Mouse (Mus musculus) heart, embryonic 13.5 days (tissue): ENCODE data around the gene Mri1. TPM values are rescaled to one million over a fixed set of nuclear protein-coding genes. Genes with fewer than 3 reads are reported as not detected.

ENCODE experiments used
- ATAC-seq: fragments of 200-750 bp; cut with Nextera tagmentation; 2 replicates; pipeline ENCODE4 v1.8.0; 2017; ENCODE audit warnings: moderate TSS enrichment; ENCODE audit not compliant: insufficient number of reproducible peaks, low FRiP score, low TSS enrichment; ENCODE audit errors: extremely low read depth
- H3K27ac ChIP-seq: fragments of 300-500 bp; sonication (generic); replicated peaks from 2 replicates; pipeline ENCODE4 v1.5.1; 2015; ENCODE audit warnings: moderate library complexity, mild to moderate bottlenecking, inconsistent platforms
- H3K27me3 ChIP-seq: fragments of 300-500 bp; sonication (generic); replicated peaks from 2 replicates; pipeline ENCODE4 v1.6.1; 2015; ENCODE audit warnings: mild to moderate bottlenecking, inconsistent platforms
- H3K36me3 ChIP-seq: fragments of 300-500 bp; sonication (generic); 2 replicates; pipeline ENCODE4 v1.6.1; 2015; ENCODE audit warnings: mild to moderate bottlenecking, inconsistent platforms
- H3K4me1 ChIP-seq: fragments of 300-500 bp; sonication (generic); 2 replicates; pipeline ENCODE4 v1.6.1; 2015; ENCODE audit warnings: inconsistent platforms
- H3K4me2 ChIP-seq: fragments of 300-500 bp; sonication (generic); 2 replicates; pipeline ENCODE4 v1.6.1; 2015; ENCODE audit warnings: inconsistent platforms, mild to moderate bottlenecking, moderate library complexity
- H3K4me3 ChIP-seq: fragments of 300-500 bp; sonication (generic); 2 replicates; pipeline ENCODE4 v1.5.1; 2015; ENCODE audit warnings: moderate library complexity, mild to moderate bottlenecking, inconsistent platforms
- H3K9ac ChIP-seq: fragments of 300-500 bp; sonication (generic); 2 replicates; pipeline ENCODE4 v1.6.1; 2015; ENCODE audit warnings: inconsistent platforms, mild to moderate bottlenecking, moderate library complexity
- H3K9me3 ChIP-seq: fragments of 300-500 bp; sonication (generic); 2 replicates; pipeline ENCODE4 v1.6.1; 2016; ENCODE audit warnings: inconsistent platforms
- WGBS: fragments of 180-500 bp; shearing (Covaris S2); methylation state at CpG from one replicate; pipeline ENCODE4 v1.1.7; 2015; ENCODE audit warnings: mixed read lengths; 5-methylcytosine and 5-hydroxymethylcytosine counted together
- polyA plus RNA-seq: library from polyadenylated mRNA; unstranded; fragments of >200 nt; fragmentation: Nextera tagmentation; extraction: Ambion mirVana; gene quantifications from 2 replicates; pipeline ENCODE4 v1.2.1, GENCODE M21; 2015

Mri1 gene
- polyA plus RNA-seq, 1 experiment from 2014 or later, result 45.4 TPM

DNA sequence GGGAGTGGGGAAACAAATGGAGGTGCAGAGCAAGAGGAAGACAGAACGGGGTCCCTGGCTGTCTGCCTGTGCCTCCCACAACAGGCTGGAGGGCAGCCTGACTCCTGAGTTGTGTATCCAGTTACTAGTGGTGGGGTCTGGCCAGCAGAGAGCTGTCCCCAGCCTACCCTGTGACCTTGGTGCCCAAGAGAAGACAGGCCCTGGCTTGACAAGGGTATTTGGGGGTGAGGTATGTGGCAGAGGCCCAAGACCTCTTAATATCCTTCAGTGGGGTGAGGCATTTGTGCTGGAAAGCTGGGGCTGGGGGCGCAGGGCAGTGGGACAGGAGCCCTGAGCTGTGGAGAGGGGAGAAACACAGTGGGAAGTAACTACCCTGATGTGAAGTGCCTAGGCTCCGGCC, 45.9 kb downstream of the Mri1 start:
- no peak overlapping the region for H3K4me3 ChIP-seq
- ATAC-seq, result no peak
- 78% methylated on average over 3 of the region's 3 CpGs for WGBS

DNA sequence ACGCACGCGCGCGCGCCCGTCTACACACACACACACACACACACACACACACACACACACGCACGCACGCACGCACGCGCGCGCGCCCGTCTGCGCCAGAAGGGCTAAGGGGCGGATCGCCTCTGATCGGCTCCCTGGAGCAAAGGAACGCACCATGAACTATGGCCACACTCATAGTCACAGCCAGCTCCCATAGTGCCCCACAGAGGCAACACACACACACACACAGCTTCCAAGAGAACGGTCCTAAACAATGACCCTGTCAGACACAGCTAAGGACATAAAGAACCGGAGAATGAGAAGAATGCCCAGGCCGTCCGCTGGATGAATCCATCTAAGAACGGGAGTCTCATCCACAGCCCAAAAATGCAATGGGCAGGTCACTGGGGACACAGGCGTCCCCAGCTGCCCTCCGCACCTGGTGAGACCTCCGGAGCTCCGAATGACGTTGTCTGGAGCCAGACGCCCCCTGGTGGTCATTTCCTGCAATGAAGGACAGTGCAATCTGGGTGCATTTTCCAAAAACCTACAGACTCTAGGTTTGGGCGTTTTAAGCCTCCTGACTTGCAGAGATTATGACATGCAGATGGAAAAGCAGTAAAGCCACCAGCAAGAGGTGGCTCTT, 46.8 kb downstream of the Mri1 start:
- 50% methylated on average over 34 of the region's 34 CpGs for WGBS

More for the DNA sequence above, 45.9 kb downstream of the Mri1 start:
- Histone ChIP-seq H3K36me3 (peaks cover 91% of the 10 kb centered on the region), H3K9me3 (no peaks in the 10 kb centered on the region), H3K9ac (peak overlapping the region; percentile 5; the same call in 1 of the 2 replicates), H3K4me2 (no peak overlapping the region), H3K4me1 (peaks cover 39% of the 10 kb centered on the region), H3K27me3 (no peaks in the 10 kb centered on the region), H3K27ac (peak overlapping the region; percentile 0; the same call in 1 of the 2 replicates)

DNA sequence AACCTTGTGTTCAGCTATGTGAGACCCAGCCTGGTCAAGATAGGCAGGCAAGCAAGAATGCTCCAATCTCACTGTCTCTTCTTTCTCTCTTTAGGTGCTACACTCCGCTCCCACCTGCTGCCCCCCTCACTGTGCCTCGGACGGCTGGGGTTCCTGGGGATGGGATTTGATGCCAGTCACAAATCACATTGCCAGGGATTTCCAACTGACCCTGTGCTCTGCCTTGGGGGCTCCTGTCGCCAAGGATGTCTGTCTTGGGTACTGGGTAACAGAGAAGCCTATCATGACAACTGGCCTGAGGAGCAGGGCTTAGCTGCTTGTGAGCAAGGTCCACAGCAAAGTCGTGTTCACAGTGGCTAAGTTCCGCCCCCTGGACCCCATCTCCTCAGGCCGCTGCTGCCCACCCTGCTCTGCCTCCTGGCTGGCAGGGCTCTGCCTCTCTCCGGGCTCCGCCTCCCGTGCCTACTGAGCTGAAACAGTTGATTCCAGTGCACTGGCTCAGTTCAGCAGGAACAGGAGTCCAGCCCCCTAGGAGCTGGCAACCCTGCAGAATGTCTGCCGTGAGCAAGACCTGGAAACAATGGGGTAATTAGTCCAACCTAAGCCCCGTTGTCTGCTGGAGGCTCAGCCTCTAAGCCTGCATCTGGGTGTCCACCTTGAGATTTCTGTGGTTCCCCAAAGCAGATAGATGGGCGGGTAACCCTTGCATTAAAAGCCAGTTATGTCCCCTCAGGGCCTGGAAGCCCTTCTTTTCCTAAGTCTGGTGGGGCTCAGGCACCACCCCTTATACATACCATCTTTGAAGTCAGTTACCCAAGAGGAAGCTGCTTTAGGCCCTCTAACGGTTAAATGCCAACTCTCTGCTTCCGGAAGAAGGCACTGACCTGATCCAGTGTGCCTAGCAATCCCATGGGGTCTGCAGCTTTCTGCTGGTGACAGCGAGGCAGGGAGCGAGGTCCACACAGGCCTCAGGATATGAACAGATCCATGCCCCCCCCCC, 48.4 kb downstream of the Mri1 start:
- peaks cover 87% of the 10 kb centered on the region for H3K36me3 ChIP-seq
- 70% methylated on average over 17 of the region's 17 CpGs for WGBS
- H3K4me3 ChIP-seq, result no peak overlapping the region
- ATAC-seq, result no peak
- H3K9ac ChIP-seq, result 0 out of 2 replicates have a peak overlapping the region, but pooled peaks have one; percentile 19
- peak overlapping the region; percentile 80 for H3K27ac ChIP-seq
- no peaks in the 10 kb centered on the region for H3K27me3 ChIP-seq
- peaks cover 61% of the 10 kb centered on the region for H3K4me1 ChIP-seq
- H3K9me3 ChIP-seq, result no peaks in the 10 kb centered on the region
- H3K4me2 ChIP-seq, result no peak overlapping the region

More for the DNA sequence above, 46.8 kb downstream of the Mri1 start:
- Histone ChIP-seq H3K27ac (no peak overlapping the region), H3K4me2 (peak overlapping the region; percentile 12; the same call in 1 of the 2 replicates), H3K27me3 (no peaks in the 10 kb centered on the region), H3K36me3 (peaks cover 91% of the 10 kb centered on the region), H3K9me3 (no peaks in the 10 kb centered on the region), H3K4me3 (no peak overlapping the region), H3K4me1 (peaks cover 48% of the 10 kb centered on the region), H3K9ac (0 out of 2 replicates have a peak overlapping the region, but pooled peaks have one; percentile 0)
- ATAC-seq, result no peak

DNA sequence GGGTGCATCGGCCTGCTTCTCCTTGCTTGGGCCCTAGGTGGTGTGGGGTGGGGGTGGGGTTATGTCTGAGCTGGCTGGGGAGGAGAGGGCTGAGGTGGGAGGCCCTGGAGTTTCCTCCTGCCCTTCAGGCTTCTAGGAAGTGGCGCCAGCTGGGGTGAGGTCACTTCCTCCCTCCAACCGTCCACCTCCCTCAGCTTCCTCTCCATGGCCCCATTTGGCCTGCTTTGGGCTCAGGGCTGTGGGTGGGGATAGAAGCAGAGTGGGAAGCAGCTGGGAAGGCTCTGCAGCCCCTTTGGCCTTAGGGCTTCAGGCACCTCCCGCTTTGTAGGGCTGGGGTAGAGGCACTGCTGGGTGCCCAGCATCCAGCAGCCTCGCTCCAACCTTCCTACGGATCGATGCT, 49.3 kb downstream of the Mri1 start:
- H3K4me1 ChIP-seq, result peaks cover 68% of the 10 kb centered on the region
- no peaks in the 10 kb centered on the region for H3K9me3 ChIP-seq
- peaks cover 78% of the 10 kb centered on the region for H3K36me3 ChIP-seq
- peak overlapping the region; percentile 80 for H3K27ac ChIP-seq
- H3K4me3 ChIP-seq, result no peak overlapping the region
- WGBS, result 68% methylated on average over 7 of the region's 7 CpGs
- H3K27me3 ChIP-seq, result no peaks in the 10 kb centered on the region
- H3K4me2 ChIP-seq, result peak overlapping the region; percentile 26
- ATAC-seq, result no peak
- H3K9ac ChIP-seq, result peak overlapping the region; percentile 1; the same call in 1 of the 2 replicates

DNA sequence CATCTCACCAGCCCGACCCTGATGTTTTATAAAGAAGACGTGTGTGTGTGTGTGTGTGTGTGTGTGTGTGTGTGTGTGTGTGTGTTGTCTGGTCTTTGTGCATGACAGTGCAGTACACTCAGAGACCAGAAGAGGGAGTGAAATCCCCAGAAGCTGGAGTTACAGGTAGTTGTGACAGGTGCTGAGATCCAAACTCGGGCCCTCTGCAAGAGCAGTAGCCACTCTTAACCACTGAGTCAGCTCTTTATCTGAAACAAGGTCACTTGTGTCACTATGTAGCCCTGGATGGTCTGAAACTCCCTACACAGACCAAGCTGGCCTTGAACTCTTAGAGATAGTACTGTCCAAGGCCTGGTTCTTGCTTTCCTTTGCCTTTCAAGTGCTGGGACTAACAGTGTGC, 50.5 kb downstream of the Mri1 start:
- peaks cover 79% of the 10 kb centered on the region for H3K4me1 ChIP-seq

DNA sequence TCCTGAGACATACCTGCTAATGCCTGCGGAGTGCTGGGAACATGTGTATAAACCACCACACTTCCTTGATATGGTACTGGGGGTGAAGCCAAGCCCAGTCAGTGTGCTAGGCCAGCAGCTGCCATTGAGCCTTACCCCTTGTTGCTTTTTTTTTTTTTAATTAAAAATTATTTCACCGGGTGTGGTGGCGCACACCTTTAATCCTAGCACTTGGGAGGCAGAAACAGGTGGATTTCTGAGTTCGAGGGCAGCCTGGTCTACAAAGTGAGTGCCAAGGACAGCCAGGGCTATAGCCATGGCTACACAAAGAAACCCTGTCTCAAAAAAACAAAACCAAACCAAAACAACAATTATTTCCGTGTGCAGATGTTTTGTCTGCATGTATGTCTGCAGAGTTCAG, 52.1 kb downstream of the Mri1 start:
- Histone ChIP-seq H3K9me3 (no peaks in the 10 kb centered on the region), H3K36me3 (peaks cover 59% of the 10 kb centered on the region), H3K27me3 (no peaks in the 10 kb centered on the region), H3K4me1 (peaks cover 76% of the 10 kb centered on the region), H3K4me3 (no peak overlapping the region), H3K4me2 (peak overlapping the region; percentile 93; the same call in 1 of the 2 replicates), H3K27ac (0 out of 2 replicates have a peak overlapping the region, but pooled peaks have one; percentile 97), H3K9ac (no peak overlapping the region)
- ATAC-seq, result no peak
- 86% methylated on average over 5 of the region's 5 CpGs for WGBS

More for the DNA sequence above, 50.5 kb downstream of the Mri1 start:
- H3K4me2 ChIP-seq, result no peak overlapping the region
- 0 out of 2 replicates have a peak overlapping the region, but pooled peaks have one; percentile 1 for H3K9ac ChIP-seq
- peaks cover 71% of the 10 kb centered on the region for H3K36me3 ChIP-seq
- 91% methylated on average over 3 of the region's 3 CpGs for WGBS
- H3K27ac ChIP-seq, result peak overlapping the region; percentile 80; the same call in 1 of the 2 replicates
- no peak for ATAC-seq
- H3K4me3 ChIP-seq, result no peak overlapping the region
- no peaks in the 10 kb centered on the region for H3K9me3 ChIP-seq
- H3K27me3 ChIP-seq, result no peaks in the 10 kb centered on the region

DNA sequence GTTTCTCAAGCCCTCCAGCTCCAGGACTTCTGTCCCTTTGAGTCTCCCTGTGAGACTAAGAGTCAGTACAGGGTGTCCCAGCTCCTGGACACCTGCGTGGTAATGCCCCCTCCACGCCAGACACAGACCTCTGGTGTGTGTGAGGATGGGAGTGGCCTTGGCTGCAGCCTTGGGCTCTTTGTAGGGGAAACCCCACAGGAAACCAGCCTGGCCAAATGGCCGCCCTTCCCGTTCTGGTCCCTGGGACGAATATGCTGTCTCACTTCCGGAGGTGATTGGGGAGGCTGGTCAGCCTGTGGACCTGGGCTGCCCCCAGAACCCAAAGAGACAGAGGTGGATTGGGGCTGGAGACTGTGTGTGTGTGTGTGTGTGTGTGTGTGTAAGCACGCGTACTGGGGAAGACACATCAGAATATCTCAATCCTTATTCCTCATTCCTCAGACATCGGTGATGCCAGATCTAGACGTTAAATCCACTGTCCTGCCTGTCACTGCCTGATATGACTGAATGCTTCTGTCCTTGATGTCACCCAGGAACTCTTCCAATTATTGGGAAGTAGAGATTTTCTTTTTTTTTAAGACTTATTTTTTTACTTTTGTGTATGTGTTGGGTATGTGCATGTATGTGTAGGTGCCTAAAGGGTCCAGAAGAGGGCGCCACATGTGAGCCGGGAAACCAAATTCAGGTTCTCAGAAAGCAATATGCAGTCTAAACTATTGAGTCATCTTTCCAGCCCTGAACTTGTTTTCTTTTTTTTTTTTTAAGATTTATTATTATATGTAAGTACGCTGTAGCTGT, 53.0 kb downstream of the Mri1 start:
- Histone ChIP-seq H3K27me3 (no peaks in the 10 kb centered on the region), H3K4me3 (peak overlapping the region; percentile 64), H3K36me3 (peaks cover 50% of the 10 kb centered on the region), H3K4me2 (peak overlapping the region; percentile 93), H3K9ac (peak overlapping the region; percentile 97), H3K27ac (peak overlapping the region; percentile 97), H3K9me3 (no peaks in the 10 kb centered on the region), H3K4me1 (peaks cover 84% of the 10 kb centered on the region)
- peak; percentile 6 for ATAC-seq
- WGBS, result 39% methylated on average over 13 of the region's 13 CpGs

DNA sequence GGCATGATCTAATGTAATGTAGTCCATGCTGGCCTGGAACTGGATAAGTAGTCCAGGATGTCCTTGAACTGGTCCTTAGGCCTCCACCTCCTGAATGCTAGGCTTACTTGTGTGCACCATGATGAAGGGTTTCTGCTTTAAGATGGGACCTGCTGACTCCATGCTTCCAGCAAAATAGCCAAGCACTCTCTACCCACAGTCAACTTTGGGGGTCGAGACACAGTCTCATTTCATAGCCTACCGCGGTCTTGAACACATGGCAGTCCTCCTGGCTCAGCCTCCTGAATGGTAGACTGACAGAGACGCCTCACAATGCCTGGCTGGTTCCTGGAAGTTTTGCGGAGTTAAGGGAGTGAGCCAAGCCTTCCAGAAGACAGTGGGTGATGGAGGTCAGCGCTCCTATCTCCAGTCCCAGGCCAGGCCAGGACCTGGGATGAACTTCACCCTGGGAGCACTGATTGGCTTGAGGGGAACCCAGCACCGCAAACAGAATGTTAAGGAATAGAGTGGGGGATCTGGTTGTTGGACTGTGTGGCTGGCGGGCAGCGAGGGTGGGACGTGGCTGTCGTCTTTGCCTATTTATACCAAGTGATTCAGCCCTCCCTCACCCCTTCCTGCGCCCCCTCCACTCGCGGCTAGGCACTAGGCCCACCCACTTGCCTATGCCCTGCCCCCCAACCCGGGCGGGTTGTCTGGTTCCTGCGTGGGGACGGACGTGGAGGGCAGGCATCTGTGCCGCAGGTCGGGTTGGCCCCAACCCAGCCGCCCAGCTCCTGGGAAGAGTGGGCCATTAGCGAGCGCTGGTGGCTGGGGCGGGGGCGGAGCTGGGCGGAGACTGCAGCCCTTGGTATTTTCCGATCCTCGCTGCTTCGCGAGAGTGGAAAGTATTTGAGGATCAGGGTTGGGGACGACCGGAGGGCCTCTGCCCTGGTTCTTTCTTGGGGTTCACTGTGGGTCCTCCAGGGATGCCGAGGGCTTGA, 53.9 kb downstream of the Mri1 start:
- Histone ChIP-seq H3K4me1 (peaks cover 85% of the 10 kb centered on the region), H3K27ac (peak overlapping the region; percentile 97), H3K36me3 (peaks cover 40% of the 10 kb centered on the region), H3K9ac (peak overlapping the region; percentile 97), H3K4me3 (peak overlapping the region; percentile 64), H3K4me2 (peak overlapping the region; percentile 93), H3K27me3 (no peaks in the 10 kb centered on the region), H3K9me3 (no peaks in the 10 kb centered on the region)
- WGBS, result 6% methylated on average over 34 of the region's 34 CpGs
- peak; percentile 55 for ATAC-seq

DNA sequence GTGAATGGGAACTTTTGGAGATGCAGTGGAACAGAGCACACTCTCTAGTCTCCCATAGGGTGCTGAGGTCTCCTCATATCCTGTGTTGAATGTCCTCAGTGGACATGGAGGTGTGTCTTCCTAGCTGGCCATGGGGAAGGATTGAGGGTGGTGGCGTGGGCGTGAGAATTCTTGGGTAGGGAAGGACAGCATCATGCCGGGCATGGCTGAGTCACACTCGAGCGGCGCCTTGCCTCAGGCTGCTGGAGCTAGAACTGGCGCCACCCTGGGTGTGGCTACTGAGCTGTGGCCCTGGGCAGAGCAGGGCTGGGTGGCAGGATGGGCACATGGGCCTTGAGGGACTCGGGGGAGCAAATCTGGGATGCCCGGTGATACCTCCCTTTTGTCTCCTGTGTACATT, 54.7 kb downstream of the Mri1 start:
- H3K4me3 ChIP-seq, result peak overlapping the region; percentile 64
- H3K27me3 ChIP-seq, result no peaks in the 10 kb centered on the region
- H3K36me3 ChIP-seq, result peaks cover 35% of the 10 kb centered on the region
- H3K4me1 ChIP-seq, result peaks cover 86% of the 10 kb centered on the region
- peak overlapping the region; percentile 97 for H3K9ac ChIP-seq
- H3K4me2 ChIP-seq, result peak overlapping the region; percentile 93
- no peak for ATAC-seq
- no peaks in the 10 kb centered on the region for H3K9me3 ChIP-seq
- 65% methylated on average over 9 of the region's 9 CpGs for WGBS
- H3K27ac ChIP-seq, result peak overlapping the region; percentile 97
